ENCODE assay signal across 7 mouse cellular contexts in genomic region chr5:134746890-134747511, GRCm38 (mm10). TPM values are rescaled to one million over a fixed set of nuclear protein-coding genes. Genes with fewer than 3 reads are reported as not detected.
DNase-seq lines count a peak whose midpoint lies in the region; ATAC-seq lines count a peak whose summit lies in the region.

Gene Eln, minus strand, starts transcription at chr5:134747323.

- DNase-seq in thymus, postnatal 4 days = peak; percentile 17
- DNase-seq in thymus, postnatal 10 days (ENCODE audit: low spot score in 2 of 2) = no peak
- peak; percentile 66 for DNase-seq in forebrain, embryonic 11.5 days (ENCODE audit: low spot score)
- peak; percentile 14 to 36 for DNase-seq in layer of hippocampus, postnatal 36 days
- DNase-seq in mesoderm, embryonic 11.5 days (ENCODE audit: low read depth, low spot score) = peak; percentile 40
- peak; percentile 70 for DNase-seq in testis, postnatal 10 days (ENCODE audit: low spot score)

- peak within 1 kb of the TSS; percentile 73 for H3K4me2 ChIP-seq in forebrain, embryonic 11.5 days (ENCODE audit: low read depth, low read length, severe bottlenecking)
- H3K4me2 ChIP-seq in heart, embryonic 13.5 days = peak within 1 kb of the TSS; percentile 81

- H3K27ac ChIP-seq in forebrain, embryonic 11.5 days (ENCODE audit: low read depth, low read length) = no peak within 1 kb of the TSS
- peak within 1 kb of the TSS; percentile 84 for H3K27ac ChIP-seq in heart, embryonic 13.5 days (replicated peaks)

- 4% methylated on average over 20 of the region's 28 CpGs for WGBS in forebrain, embryonic 11.5 days
- WGBS in heart, embryonic 13.5 days = 2% methylated on average over 22 of the region's 28 CpGs

- H3K9ac ChIP-seq in forebrain, embryonic 11.5 days (ENCODE audit: low read length) = peak within 1 kb of the TSS; percentile 58
- peak within 1 kb of the TSS; percentile 87 for H3K9ac ChIP-seq in heart, embryonic 13.5 days

- H3K9me3 ChIP-seq in forebrain, embryonic 11.5 days (ENCODE audit: control insufficient read depth, low read length) = no peaks in the 10 kb centered on the region
- H3K9me3 ChIP-seq in heart, embryonic 13.5 days = no peaks in the 10 kb centered on the region

- peaks cover 5% of the 10 kb centered on the region; the same call in 1 of the 2 replicates for H3K4me1 ChIP-seq in forebrain, embryonic 11.5 days (replicated peaks; ENCODE audit: control insufficient read depth, insufficient read depth, low read length)
- H3K4me1 ChIP-seq in heart, embryonic 13.5 days = peaks cover 28% of the 10 kb centered on the region

- H3K4me3 ChIP-seq in forebrain, embryonic 11.5 days (ENCODE audit: low read depth, low read length) = peak within 1 kb of the TSS; percentile 33
- peak within 1 kb of the TSS; percentile 60 for H3K4me3 ChIP-seq in heart, embryonic 13.5 days

- no peaks in the 10 kb centered on the region for H3K36me3 ChIP-seq in forebrain, embryonic 11.5 days (ENCODE audit: control insufficient read depth, insufficient read depth, low read length)
- no peaks in the 10 kb centered on the region for H3K36me3 ChIP-seq in heart, embryonic 13.5 days

- H3K27me3 ChIP-seq in forebrain, embryonic 11.5 days (ENCODE audit: control insufficient read depth, insufficient read depth, low read length) = peaks cover 2% of the 10 kb centered on the region; the same call in 1 of the 2 replicates
- H3K27me3 ChIP-seq in heart, embryonic 13.5 days (replicated peaks) = peaks cover 43% of the 10 kb centered on the region

- peak; percentile 65 for ATAC-seq in forebrain, embryonic 11.5 days (replicated peaks; ENCODE audit: low FRiP score)
- ATAC-seq in heart, embryonic 13.5 days (ENCODE audit: extremely low read depth, insufficient number of reproducible peaks, low FRiP score, low TSS enrichment) = peak; percentile 39; the same call in 1 of the 2 replicates

RNA-seq across cellular contexts. Expression of gene Eln, which starts in this region (rescaled TPM):
- 1.3 and 2.2 TPM in 2 replicates for polyA plus RNA-seq in forebrain, embryonic 11.5 days (2014; fragmentation: Nextera tagmentation; extraction: Ambion mirVana)
- 266 and 283 TPM in 2 replicates for polyA plus RNA-seq in heart, embryonic 13.5 days (2015; fragmentation: Nextera tagmentation; extraction: Ambion mirVana)
- 10 to 100 TPM in 1 of 2 experiments, 1 to 10 TPM in 1; 8.9 to 11.4 TPM for total RNA-seq in layer of hippocampus, postnatal 36 days (2021)

Comparison
In these comparisons a context has a peak if more than half of its experiments do, and no peak if none do; other contexts are left out.
1. RNA of gene Eln (polyA plus RNA-seq): 266 to 283 TPM in heart, embryonic 13.5 days; 1.3 to 2.2 TPM in forebrain, embryonic 11.5 days; every median in the first group is over 10 times any median in the second.
2. DNase-seq: peak in thymus, postnatal 4 days (single experiment), forebrain, embryonic 11.5 days (single experiment), layer of hippocampus, postnatal 36 days (2 of 2), mesoderm, embryonic 11.5 days (single experiment) and testis, postnatal 10 days (single experiment); none in thymus, postnatal 10 days (0 of 2).